Mouse (Mus musculus) heart, postnatal 25 days (tissue): ENCODE data around the gene Nucks1. TPM values are rescaled to one million over a fixed set of nuclear protein-coding genes. Genes with fewer than 3 reads are reported as not detected.
"Not testable (repeated sequence)": the region's sequence is repeated elsewhere in the genome, so short reads cannot be mapped to it uniquely, and the experiment has no call there.

Source experiments
- DNase-seq: peaks from one replicate; pipeline ENCODE4 v3.0.0; 2022; ENCODE audit warnings: low spot score
- intact Hi-C: fragments of 180-260 bp; cut with DNase I; formaldehyde crosslinking; loops from one replicate; pipeline ENCODE4 v1.15.1; 2025
- total RNA-seq, 2 experiments: library from RNA; stranded (reverse); gene quantifications; 2 replicates each; pipeline ENCODE4 v1.2.3; 2021

Nucks1 gene
- 10 to 100 TPM; 58.4 to 59.1 TPM for total RNA-seq

GRCm38 (mm10) chr1:131910001-131910648, at the start of gene Nucks1:
Nucks1 (plus strand) TSS chr1:131910534.
- DNase-seq = peak; percentile 99
- intact Hi-C loops = loop anchor here (2.0 kb wide), 1 partner anchor 43 kb away; the partner anchor contains the start of gene Rab29

- no peak for DNase-seq
- intact Hi-C loops = no loop called here
Observed at GRCm38 (mm10) chr1:131861811-131862210, 48.5 kb upstream of the Nucks1 start.

GRCm38 (mm10) chr1:131865596-131865995, 44.7 kb upstream of the Nucks1 start:
- DNase-seq = no peak
- intact Hi-C loops = no loop called here

- no peak for DNase-seq
- intact Hi-C loops = loop anchor here (2.0 kb wide), 2 partner anchors 42 to 44 kb away; partner anchors contain the start of gene Nucks1
Observed at GRCm38 (mm10) chr1:131866304-131866999, 43.9 kb upstream of the Nucks1 start.

GRCm38 (mm10) chr1:131867093-131867945, 43.0 kb upstream of the Nucks1 start, which contains the start of gene Rab29:
Rab29 (plus strand) TSS chr1:131867224.
- peak; percentile 86 for DNase-seq
- intact Hi-C loops = loop anchor here (2.0 kb wide), 2 partner anchors 43 kb away; partner anchors contain the start of gene Nucks1

- intact Hi-C loops = loop anchor here (2.0 kb wide), 2 partner anchors 43 kb away; partner anchors contain the start of gene Nucks1
- DNase-seq = no peak
Observed at GRCm38 (mm10) chr1:131867946-131868290, 42.4 kb upstream of the Nucks1 start.

- intact Hi-C loops = no loop called here
- no peak for DNase-seq
Observed at GRCm38 (mm10) chr1:131869561-131869960, 40.8 kb upstream of the Nucks1 start.

- DNase-seq = no peak
- intact Hi-C loops = no loop called here
Observed at GRCm38 (mm10) chr1:131872856-131873255, 37.5 kb upstream of the Nucks1 start.

GRCm38 (mm10) chr1:131879816-131880215, 30.5 kb upstream of the Nucks1 start:
- intact Hi-C loops = no loop called here
- no peak for DNase-seq

GRCm38 (mm10) chr1:131882787-131883186, 27.5 kb upstream of the Nucks1 start:
- intact Hi-C loops = no loop called here

GRCm38 (mm10) chr1:131886173-131886572, 24.2 kb upstream of the Nucks1 start:
- intact Hi-C loops = no loop called here
- no peak for DNase-seq

More at GRCm38 (mm10) chr1:131882787-131883186, 27.5 kb upstream of the Nucks1 start:
- no peak for DNase-seq

- no peak for DNase-seq
- intact Hi-C loops = no loop called here
Observed at GRCm38 (mm10) chr1:131886641-131887040, 23.7 kb upstream of the Nucks1 start.

GRCm38 (mm10) chr1:131890043-131890658, 20.2 kb upstream of the Nucks1 start:
- intact Hi-C loops = no loop called here
- DNase-seq = no peak

- no peak for DNase-seq
- intact Hi-C loops = no loop called here
Observed at GRCm38 (mm10) chr1:131891436-131891835, 18.9 kb upstream of the Nucks1 start.

- no peak for DNase-seq
- intact Hi-C loops = no loop called here
Observed at GRCm38 (mm10) chr1:131902679-131903078, 7.7 kb upstream of the Nucks1 start.

GRCm38 (mm10) chr1:131903251-131903650, 7.1 kb upstream of the Nucks1 start:
- intact Hi-C loops = no loop called here
- DNase-seq = no peak

- no peak for DNase-seq
- intact Hi-C loops = loop anchor here (5.0 kb wide), 1 partner anchor 78 kb away; the partner anchor contains the start of gene Slc41a1
Observed at GRCm38 (mm10) chr1:131905497-131905896, 4.8 kb upstream of the Nucks1 start.

- intact Hi-C loops = loop anchor here (5.0 kb wide), 1 partner anchor 81 kb away; the partner anchor contains the start of gene Slc41a1
- DNase-seq = no peak
Observed at GRCm38 (mm10) chr1:131908456-131908855, 1.9 kb upstream of the Nucks1 start.

- not testable (repeated sequence) for DNase-seq
- intact Hi-C loops = loop anchor here (5.0 kb wide), 1 partner anchor 82 kb away; the partner anchor contains the start of gene Slc41a1
Observed at GRCm38 (mm10) chr1:131909236-131909635, 1.1 kb upstream of the Nucks1 start.
